Mouse (Mus musculus) urinary bladder, postnatal 25 days (tissue): ENCODE results near the gene Treh.

Experiments
- DNase-seq: peaks from one replicate; pipeline ENCODE4 v3.0.0; 2022; ENCODE audit warnings: low spot score

Treh gene

GRCm38 (mm10) chr9:44735886-44736285, 62.9 kb downstream of the Treh start:
- DNase-seq, result no peak
